Mouse (Mus musculus): ENCODE results near the gene Klra7.
"Not testable (repeated sequence)": the region's sequence is repeated elsewhere in the genome, so short reads cannot be mapped to it uniquely, and the experiment has no call there.

The Klra7 gene

GRCm38 (mm10) chr6:130233222-130233621 is at the start of gene Klra7:
Gene Klra7, minus strand, starts transcription at chr6:130233322.
- no peak for DNase-seq (ENCODE audit: low read depth, low spot score)

GRCm38 (mm10) chr6:130281828-130282227 is 48.7 kb upstream of the Klra7 start, which contains the start of gene Klra10:
Gene Klra10, minus strand, starts transcription at chr6:130281928.
- not testable (repeated sequence) for DNase-seq (ENCODE audit: low read depth, low spot score)

GRCm38 (mm10) chr6:130255326-130255725 is 22.2 kb upstream of the Klra7 start:
- DNase-seq (ENCODE audit: low read depth, low spot score): no peak

- no peak for DNase-seq (ENCODE audit: low read depth, low spot score)
These were observed 4.4 kb upstream of the Klra7 start for GRCm38 (mm10) chr6:130237536-130237935.

GRCm38 (mm10) chr6:130236635-130237034 is 3.5 kb upstream of the Klra7 start:
- no peak for DNase-seq (ENCODE audit: low read depth, low spot score)

- not testable (repeated sequence) for DNase-seq (ENCODE audit: low read depth, low spot score)
These were observed 35.7 kb downstream of the Klra7 start for GRCm38 (mm10) chr6:130197453-130197852.

GRCm38 (mm10) chr6:130193012-130193411 is 40.1 kb downstream of the Klra7 start, which contains the start of gene Klra9:
Gene Klra9, minus strand, starts transcription at chr6:130193112.
- DNase-seq (ENCODE audit: low read depth, low spot score): not testable (repeated sequence)
